17 mouse cellular contexts compared by ENCODE assay signal in genomic region chr9:42868508-42868907, GRCm38 (mm10).
"Had no signal": no experiment of that assay in that cellular context is flagged by ENCODE, and none has a peak within 500 bp of the region (broad histone marks: within the 10 kb centered on the region; RNA-seq: fewer than 3 reads in every experiment).

No protein-coding gene starts in this region.

- H3K4me3 ChIP-seq: kidney, embryonic 15.5 days; limb, embryonic 15.5 days; liver, embryonic 12.5 days; midbrain, embryonic 10.5 days; myocyte; neural tube, embryonic 15.5 days; stomach, embryonic 15.5 days had no signal

- H3K9ac ChIP-seq: kidney, embryonic 15.5 days; limb, embryonic 15.5 days; liver, embryonic 12.5 days; lung, embryonic 14.5 days; neural tube, embryonic 15.5 days; stomach, embryonic 15.5 days had no signal

- DNase-seq: kidney, adult 2 months; kidney, postnatal 14 days; left cerebral cortex, postnatal 4 days; lung, embryonic 14.5 days; lung, postnatal 10 days; lung, postnatal 4 days; right cerebral cortex, postnatal 4 days; spleen, adult 18-20 months; thymus, adult 2 months; thymus, postnatal 25 days had no signal

- ATAC-seq: liver, embryonic 12.5 days had no signal

- H3K4me1 ChIP-seq: liver, embryonic 12.5 days had no signal

- H3K9me3 ChIP-seq: kidney, embryonic 15.5 days; limb, embryonic 15.5 days; liver, embryonic 12.5 days; midbrain, embryonic 10.5 days; neural tube, embryonic 15.5 days; stomach, embryonic 15.5 days had no signal

- H3K27ac ChIP-seq: kidney, embryonic 15.5 days; limb, embryonic 15.5 days; liver, embryonic 12.5 days; midbrain, embryonic 10.5 days; neural tube, embryonic 15.5 days; stomach, embryonic 15.5 days had no signal

- H3K36me3 ChIP-seq: kidney, embryonic 15.5 days; limb, embryonic 15.5 days; liver, embryonic 12.5 days; midbrain, embryonic 10.5 days; neural tube, embryonic 15.5 days; stomach, embryonic 15.5 days had no signal

- H3K27me3 ChIP-seq: kidney, embryonic 15.5 days; liver, embryonic 12.5 days; stomach, embryonic 15.5 days had no signal

- H3K4me2 ChIP-seq: kidney, embryonic 15.5 days; limb, embryonic 15.5 days; liver, embryonic 12.5 days; lung, embryonic 14.5 days; neural tube, embryonic 15.5 days; stomach, embryonic 15.5 days had no signal
